Mouse (Mus musculus): ENCODE measurements around the gene Rere. TPM values are rescaled to one million over a fixed set of nuclear protein-coding genes. Genes with fewer than 3 reads are reported as not detected.

The Rere gene
- polyA plus RNA-seq, 2 experiments = 4.8 to 5.1 TPM

- Histone ChIP-seq H3K4me3 (ENCODE audit: insufficient read depth in 1 of 2, low read depth in 2 of 2, low read length in 2 of 2) (no peak overlapping the region), H3K4me2 (ENCODE audit: low read depth) (no peak overlapping the region), H3K9me3 (ENCODE audit: control insufficient read depth, low read length) (no peaks in the 10 kb centered on the region), H3K27me3 (ENCODE audit: control insufficient read depth, insufficient read depth, low read length) (no peaks in the 10 kb centered on the region), H3K27ac (no peak overlapping the region), H3K9ac (replicated peaks) (no peak overlapping the region), H3K36me3 (replicated peaks; ENCODE audit: control insufficient read depth, insufficient read depth, low read depth) (no peaks in the 10 kb centered on the region), H3K4me1 (replicated peaks; ENCODE audit: control insufficient read depth in 2 of 2, insufficient read depth in 2 of 2, low read length in 1 of 2) (peaks cover 18 to 27% of the 10 kb centered on the region in 2 experiments)
- 70% methylated on average over 3 of the region's 3 CpGs for WGBS (ENCODE audit: insufficient replicate concordance)
- DNase-seq (ENCODE audit: low read depth in 3 of 3, low spot score in 3 of 3) (no peak), ATAC-seq (ENCODE audit: insufficient read depth) (no peak)
- TF ChIP-seq EP300 (IDR thresholded peaks at IDR 0.05; ENCODE audit: low read depth) (no peak), CTCF (IDR thresholded peaks at IDR 0.05; ENCODE audit: low read depth) (no peak)
Observed at GRCm38 (mm10) chr4:150559514-150559913, 278.1 kb downstream of the Rere start.

GRCm38 (mm10) chr4:150563281-150563680, 281.8 kb downstream of the Rere start:
- Histone ChIP-seq H3K36me3 (replicated peaks; ENCODE audit: control insufficient read depth, insufficient read depth, low read depth) (no peaks in the 10 kb centered on the region), H3K27ac (no peak overlapping the region), H3K9me3 (ENCODE audit: control insufficient read depth, low read length) (no peaks in the 10 kb centered on the region), H3K4me1 (replicated peaks; ENCODE audit: control insufficient read depth in 2 of 2, insufficient read depth in 2 of 2, low read length in 1 of 2) (peaks cover 4 to 18% of the 10 kb centered on the region in 2 experiments), H3K4me3 (ENCODE audit: insufficient read depth in 1 of 2, low read depth in 2 of 2, low read length in 2 of 2) (no peak overlapping the region), H3K9ac (replicated peaks) (no peak overlapping the region), H3K27me3 (ENCODE audit: control insufficient read depth, insufficient read depth, low read length) (no peaks in the 10 kb centered on the region), H3K4me2 (ENCODE audit: low read depth) (no peak overlapping the region)
- DNase-seq (ENCODE audit: low read depth in 3 of 3, low spot score in 3 of 3) (no peak), ATAC-seq (ENCODE audit: insufficient read depth) (no peak)
- no peak for TF ChIP-seq EP300 (IDR thresholded peaks at IDR 0.05; ENCODE audit: low read depth)
- TF ChIP-seq CTCF (IDR thresholded peaks at IDR 0.05; ENCODE audit: low read depth) = no peak
- 59% methylated on average over 5 of the region's 5 CpGs for WGBS (ENCODE audit: insufficient replicate concordance)

- Histone ChIP-seq H3K36me3 (replicated peaks; ENCODE audit: control insufficient read depth, insufficient read depth, low read depth) (no peaks in the 10 kb centered on the region), H3K9me3 (ENCODE audit: control insufficient read depth, low read length) (no peaks in the 10 kb centered on the region), H3K4me3 (ENCODE audit: insufficient read depth in 1 of 2, low read depth in 2 of 2, low read length in 2 of 2) (no peak overlapping the region), H3K27ac (no peak overlapping the region), H3K4me2 (ENCODE audit: low read depth) (no peak overlapping the region), H3K9ac (replicated peaks) (no peak overlapping the region), H3K4me1 (replicated peaks; ENCODE audit: control insufficient read depth in 2 of 2, insufficient read depth in 2 of 2, low read length in 1 of 2) (peaks cover 14 to 27% of the 10 kb centered on the region in 2 experiments), H3K27me3 (ENCODE audit: control insufficient read depth, insufficient read depth, low read length) (no peaks in the 10 kb centered on the region)
- WGBS (ENCODE audit: insufficient replicate concordance) = 7% methylated on average over 6 of the region's 6 CpGs
- DNase-seq (ENCODE audit: low read depth in 3 of 3, low spot score in 3 of 3) = peak in 1 of 3 experiments; percentile 47
- no peak for ATAC-seq (ENCODE audit: insufficient read depth)
- TF ChIP-seq CTCF (IDR thresholded peaks at IDR 0.05; ENCODE audit: low read depth) (no peak), EP300 (IDR thresholded peaks at IDR 0.05; ENCODE audit: low read depth) (0 out of 2 replicates have a peak, but pooled peaks have one; percentile 25)
Observed at GRCm38 (mm10) chr4:150566193-150566592, 284.7 kb downstream of the Rere start.

DNA sequence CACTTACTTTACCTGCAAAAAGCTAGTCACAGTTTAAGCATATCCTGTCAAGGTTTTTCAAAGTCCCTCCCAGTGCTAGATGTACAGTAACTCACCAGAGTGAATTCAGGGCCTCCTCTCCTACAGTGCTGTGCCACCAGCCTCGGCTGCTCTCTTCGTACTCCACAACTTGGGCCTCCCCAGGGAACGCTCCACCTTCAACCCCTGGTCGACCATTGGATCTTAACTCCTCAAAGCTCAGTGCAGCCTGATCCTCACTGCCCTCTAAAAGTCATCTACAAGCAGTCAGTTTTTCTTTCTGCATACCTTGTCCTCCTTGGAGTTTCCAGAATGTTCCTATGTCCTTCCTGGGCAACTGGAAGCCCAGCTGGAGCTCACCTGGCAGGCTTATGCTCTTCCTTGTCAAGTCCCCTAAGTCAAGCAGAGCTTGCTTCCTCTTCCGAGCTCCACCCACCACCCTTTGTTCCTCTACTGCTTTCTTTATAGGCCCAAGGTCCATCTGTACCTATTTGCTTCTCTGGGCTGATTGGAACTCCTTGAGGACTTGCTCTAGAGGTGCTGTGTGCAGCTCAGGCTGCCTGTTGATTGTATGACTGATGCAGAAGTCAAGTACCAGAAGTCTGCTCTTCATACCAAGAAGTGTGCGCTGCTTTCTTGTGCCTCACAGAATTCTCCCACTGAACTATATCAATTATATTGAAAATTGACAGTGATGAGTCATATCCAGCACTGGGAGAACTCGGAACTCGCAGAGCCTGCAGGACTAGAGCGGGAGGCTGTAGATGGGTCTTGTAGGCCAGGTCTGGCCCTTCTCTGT, 287.1 kb downstream of the Rere start:
- no peaks in the 10 kb centered on the region for H3K27me3 ChIP-seq (ENCODE audit: control insufficient read depth, insufficient read depth, low read length)
- ATAC-seq (ENCODE audit: insufficient read depth) (peak; percentile 7; the same call in 1 of the 2 replicates), DNase-seq (ENCODE audit: low read depth in 3 of 3, low spot score in 3 of 3) (no peak)
- H3K9me3 ChIP-seq (ENCODE audit: control insufficient read depth, low read length) = no peaks in the 10 kb centered on the region
- H3K9ac ChIP-seq (replicated peaks) = peak overlapping the region; percentile 93
- no peaks in the 10 kb centered on the region for H3K36me3 ChIP-seq (replicated peaks; ENCODE audit: control insufficient read depth, insufficient read depth, low read depth)
- 34% methylated on average over 9 of the region's 9 CpGs for WGBS (ENCODE audit: insufficient replicate concordance)
- TF ChIP-seq CTCF (IDR thresholded peaks at IDR 0.05; ENCODE audit: low read depth) (no peak), EP300 (IDR thresholded peaks at IDR 0.05; ENCODE audit: low read depth) (no peak)
- H3K4me1 ChIP-seq (replicated peaks; ENCODE audit: control insufficient read depth in 2 of 2, insufficient read depth in 2 of 2, low read length in 1 of 2) = peaks cover 14 to 28% of the 10 kb centered on the region in 2 experiments
- peak overlapping the region; percentile 82 to 94 for H3K4me3 ChIP-seq (ENCODE audit: insufficient read depth in 1 of 2, low read depth in 2 of 2, low read length in 2 of 2)
- peak overlapping the region; percentile 60 for H3K27ac ChIP-seq
- H3K4me2 ChIP-seq (ENCODE audit: low read depth) = peak overlapping the region; percentile 93

DNA sequence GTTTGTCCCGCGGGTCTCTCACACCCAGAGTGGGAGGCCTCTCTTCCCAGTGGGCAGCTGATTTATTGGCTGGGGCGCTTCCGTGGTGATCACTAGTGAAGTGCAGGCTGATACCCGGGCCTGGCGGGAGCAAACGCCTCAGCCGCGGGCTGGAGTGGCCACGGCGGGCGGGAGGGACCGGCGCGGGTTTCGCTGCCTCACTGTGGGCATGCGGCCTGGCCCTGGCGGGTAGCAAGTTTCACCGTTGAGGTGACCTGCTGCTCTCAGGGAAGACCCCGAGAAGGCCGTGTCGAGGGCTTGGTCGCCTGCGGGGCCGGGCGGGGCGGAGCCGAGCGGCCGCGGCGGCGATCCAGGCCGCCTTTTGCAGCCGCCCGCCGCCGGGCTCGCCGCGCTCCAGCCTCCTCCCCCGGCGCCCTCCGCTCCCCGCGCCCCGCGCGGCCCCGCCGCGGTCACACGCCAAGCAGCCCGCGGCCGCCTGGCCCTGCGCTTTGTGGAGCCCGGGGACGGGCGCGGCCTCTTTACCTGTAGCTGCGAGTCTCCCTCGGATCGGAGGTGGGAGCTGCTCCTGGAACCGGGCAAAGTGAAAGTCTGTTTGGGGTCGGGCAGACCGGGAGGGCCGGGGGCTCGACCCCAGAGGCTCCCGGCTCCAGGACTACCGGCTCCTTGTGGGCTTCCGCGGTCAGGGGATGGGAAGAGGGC, 287.8 kb downstream of the Rere start:
- Histone ChIP-seq H3K4me3 (ENCODE audit: insufficient read depth in 1 of 2, low read depth in 2 of 2, low read length in 2 of 2) (peak overlapping the region; percentile 82 to 94), H3K27ac (peak overlapping the region; percentile 60), H3K4me2 (ENCODE audit: low read depth) (peak overlapping the region; percentile 93), H3K27me3 (ENCODE audit: control insufficient read depth, insufficient read depth, low read length) (no peaks in the 10 kb centered on the region), H3K9me3 (ENCODE audit: control insufficient read depth, low read length) (no peaks in the 10 kb centered on the region), H3K9ac (replicated peaks) (peak overlapping the region; percentile 93), H3K4me1 (replicated peaks; ENCODE audit: control insufficient read depth in 2 of 2, insufficient read depth in 2 of 2, low read length in 1 of 2) (peaks cover 12 to 28% of the 10 kb centered on the region in 2 experiments), H3K36me3 (replicated peaks; ENCODE audit: control insufficient read depth, insufficient read depth, low read depth) (no peaks in the 10 kb centered on the region; the same call in 1 of the 2 replicates)
- TF ChIP-seq CTCF (IDR thresholded peaks at IDR 0.05; ENCODE audit: low read depth) = no peak
- no peak for TF ChIP-seq EP300 (IDR thresholded peaks at IDR 0.05; ENCODE audit: low read depth)
- peak; percentile 88 for ATAC-seq (ENCODE audit: insufficient read depth)
- peak in 1 of 3 experiments; percentile 52 for DNase-seq (ENCODE audit: low read depth in 3 of 3, low spot score in 3 of 3)
- under 1% methylated on average over 62 of the region's 73 CpGs for WGBS (ENCODE audit: insufficient replicate concordance)

All from liver, embryonic 14.5 days (tissue).